Mouse (Mus musculus): Measurements from ENCODE around the gene Art2b. TPM values are rescaled to one million over a fixed set of nuclear protein-coding genes. Genes with fewer than 3 reads are reported as not detected.
"Not testable (repeated sequence)": the region's sequence is repeated elsewhere in the genome, so short reads cannot be mapped to it uniquely, and the experiment has no call there.

Art2b gene
- polyA plus RNA-seq (2016; fragmentation: Nextera tagmentation; extraction: Ambion mirVana) = not detected in 2 replicates

DNA sequence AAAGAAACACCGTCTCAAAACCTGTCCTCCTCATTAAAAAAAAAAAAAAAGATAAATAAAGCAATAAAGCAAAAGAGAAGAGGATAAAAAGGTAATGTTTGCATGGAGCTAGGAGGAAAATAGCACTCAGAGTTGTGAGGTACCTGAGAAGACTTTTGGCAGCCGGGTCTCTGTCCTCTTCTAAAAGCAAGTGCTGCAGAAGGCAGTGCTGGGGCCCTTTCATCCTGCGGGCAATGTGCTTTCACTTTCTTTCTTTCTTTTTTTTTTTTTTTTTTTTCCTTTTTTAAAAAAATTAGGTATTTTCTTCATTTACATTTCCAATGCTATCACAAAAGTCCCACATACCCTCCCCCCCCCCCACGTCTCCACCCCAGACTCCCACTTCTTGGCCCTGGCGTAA lies at the start of gene Art2b:
Gene Art2b (minus strand): TSS at position 193 of the 400 bp plus-strand sequence.
- no peaks in the 10 kb centered on the region for H3K4me1 ChIP-seq
- ATAC-seq (ENCODE audit: insufficient number of reproducible peaks, insufficient read depth, low FRiP score, low TSS enrichment) = no peak
- H3K4me2 ChIP-seq (replicated peaks) = no peak within 1 kb of the TSS
- no peaks in the 10 kb centered on the region for H3K36me3 ChIP-seq
- no peak within 1 kb of the TSS for H3K9ac ChIP-seq
- 90% methylated on average over 5 of the region's 5 CpGs for WGBS
- no peaks in the 10 kb centered on the region for H3K27me3 ChIP-seq
- no peaks in the 10 kb centered on the region for H3K9me3 ChIP-seq
- H3K27ac ChIP-seq = no peak within 1 kb of the TSS
- no peak within 1 kb of the TSS for H3K4me3 ChIP-seq

DNA sequence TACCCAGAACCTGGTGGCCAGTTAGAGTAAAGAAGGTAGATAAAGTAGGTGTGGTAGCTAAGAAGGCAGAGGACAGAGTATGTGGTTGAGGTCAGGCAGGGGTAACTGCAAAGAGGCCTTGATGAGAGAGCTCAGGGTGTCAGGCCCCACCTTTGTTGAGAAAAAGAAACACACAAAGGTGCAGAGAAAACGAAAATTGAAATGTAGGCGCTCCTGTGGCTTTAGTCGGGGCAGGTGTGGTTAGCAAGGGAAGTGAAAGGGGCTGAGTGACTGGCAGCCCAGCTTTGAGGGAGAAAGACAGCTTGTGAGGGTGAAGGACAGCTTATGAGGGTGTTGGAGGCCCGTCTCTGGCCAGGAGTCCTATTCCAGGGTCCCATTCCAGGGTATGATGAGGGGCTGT lies 49.1 kb upstream of the Art2b start:
- no peaks in the 10 kb centered on the region for H3K27me3 ChIP-seq
- no peak overlapping the region for H3K27ac ChIP-seq
- H3K4me1 ChIP-seq = no peaks in the 10 kb centered on the region
- no peaks in the 10 kb centered on the region for H3K36me3 ChIP-seq
- no peaks in the 10 kb centered on the region for H3K9me3 ChIP-seq
- no peak overlapping the region for H3K4me3 ChIP-seq
- 80% methylated on average over 4 of the region's 4 CpGs for WGBS
- H3K4me2 ChIP-seq (replicated peaks) = no peak overlapping the region
- no peak for ATAC-seq (ENCODE audit: insufficient number of reproducible peaks, insufficient read depth, low FRiP score, low TSS enrichment)
- no peak overlapping the region for H3K9ac ChIP-seq

DNA sequence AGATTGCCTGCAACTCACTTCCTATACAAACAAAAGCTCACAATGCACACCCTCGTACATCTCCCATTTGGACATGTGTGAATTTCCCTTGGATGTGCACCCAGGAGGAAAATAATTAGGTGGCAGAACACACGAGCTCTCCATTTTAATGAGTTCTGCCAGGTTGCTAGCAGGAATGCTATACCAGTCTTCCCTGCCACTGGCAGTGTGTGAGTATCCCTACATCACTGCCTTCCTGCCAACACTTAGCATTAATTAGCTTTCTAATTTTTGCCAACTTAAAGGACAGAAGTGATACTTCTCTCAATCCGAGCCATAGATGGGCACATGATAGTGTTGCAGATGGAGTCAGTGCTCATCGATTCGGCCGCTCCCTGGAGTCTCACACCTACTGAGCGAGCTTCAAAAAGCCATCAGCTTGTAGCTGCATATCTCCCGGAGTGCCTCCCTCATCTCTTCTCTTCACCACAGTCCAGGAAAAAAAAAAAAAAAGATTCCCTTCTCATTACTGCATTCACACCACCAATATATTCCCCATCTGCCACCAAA lies 48.3 kb upstream of the Art2b start:
- WGBS = 85% methylated on average over 8 of the region's 8 CpGs
- Histone ChIP-seq H3K27ac (no peak overlapping the region), H3K36me3 (no peaks in the 10 kb centered on the region), H3K9ac (no peak overlapping the region), H3K4me1 (no peaks in the 10 kb centered on the region), H3K27me3 (no peaks in the 10 kb centered on the region), H3K4me2 (replicated peaks) (no peak overlapping the region), H3K9me3 (no peaks in the 10 kb centered on the region), H3K4me3 (no peak overlapping the region)
- no peak for ATAC-seq (ENCODE audit: insufficient number of reproducible peaks, insufficient read depth, low FRiP score, low TSS enrichment)

- no peaks in the 10 kb centered on the region for H3K4me1 ChIP-seq
- no peak overlapping the region for H3K4me3 ChIP-seq
- no peaks in the 10 kb centered on the region for H3K27me3 ChIP-seq
- no peaks in the 10 kb centered on the region for H3K36me3 ChIP-seq
- no peaks in the 10 kb centered on the region for H3K9me3 ChIP-seq
- no peak for ATAC-seq (ENCODE audit: insufficient number of reproducible peaks, insufficient read depth, low FRiP score, low TSS enrichment)
- H3K9ac ChIP-seq = no peak overlapping the region
- H3K4me2 ChIP-seq (replicated peaks) = no peak overlapping the region
- no peak overlapping the region for H3K27ac ChIP-seq
- 51% methylated on average over 2 of the region's 2 CpGs for WGBS
Measured at GRCm38 (mm10) chr7:101628481-101628880, 43.1 kb upstream of the Art2b start.

DNA sequence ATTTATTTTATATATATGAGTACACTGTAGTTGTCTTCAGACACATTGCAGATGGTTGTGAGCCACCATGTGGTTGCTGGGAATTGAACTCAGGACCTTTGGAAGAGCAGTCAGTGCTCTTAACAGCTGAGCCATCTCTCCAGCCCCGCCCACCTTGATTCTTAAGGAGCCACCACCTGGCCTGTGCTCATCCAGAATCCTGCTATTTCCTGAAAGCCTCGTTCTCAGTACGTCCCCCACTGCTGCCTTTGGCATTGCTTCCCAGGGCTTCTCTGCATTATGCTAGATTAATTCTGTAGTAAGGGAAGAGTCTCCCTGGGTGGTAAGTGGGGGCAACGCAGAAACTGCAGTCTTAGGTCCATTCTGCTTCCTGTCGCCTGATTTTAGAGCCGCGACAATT lies 41.8 kb upstream of the Art2b start:
- 61% methylated on average over 7 of the region's 7 CpGs for WGBS
- H3K4me3 ChIP-seq; ATAC-seq (ENCODE audit: insufficient number of reproducible peaks, insufficient read depth, low FRiP score, low TSS enrichment); H3K9ac ChIP-seq; H3K4me1 ChIP-seq; H3K4me2 ChIP-seq (replicated peaks); H3K36me3 ChIP-seq; H3K27ac ChIP-seq; H3K9me3 ChIP-seq; H3K27me3 ChIP-seq: not testable (repeated sequence)

DNA sequence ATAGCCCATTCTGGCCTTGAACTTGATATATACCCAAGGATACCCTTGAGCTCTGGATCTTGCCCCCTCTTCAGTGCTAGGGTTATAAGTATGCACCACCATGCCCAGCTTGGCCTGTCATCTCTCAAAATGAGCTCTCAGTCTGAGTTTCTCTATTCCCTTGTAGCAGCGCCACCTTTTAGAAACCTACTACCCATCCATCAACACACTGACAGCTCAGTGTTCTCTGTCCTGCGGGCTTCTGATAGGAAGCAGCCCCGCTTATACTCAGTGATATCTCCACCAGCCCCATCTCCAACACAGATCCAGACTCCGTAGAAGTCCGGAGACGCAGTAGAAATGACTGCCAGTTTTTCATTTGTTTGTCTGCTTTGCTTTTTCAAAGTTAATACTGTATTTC lies 38.9 kb upstream of the Art2b start:
- H3K27me3 ChIP-seq = no peaks in the 10 kb centered on the region; the same call in 1 of the 2 replicates
- no peak overlapping the region for H3K27ac ChIP-seq
- no peak for ATAC-seq (ENCODE audit: insufficient number of reproducible peaks, insufficient read depth, low FRiP score, low TSS enrichment)
- H3K9me3 ChIP-seq = no peaks in the 10 kb centered on the region
- 86% methylated on average over 6 of the region's 6 CpGs for WGBS
- H3K36me3 ChIP-seq = no peaks in the 10 kb centered on the region
- no peak overlapping the region for H3K9ac ChIP-seq
- no peak overlapping the region for H3K4me3 ChIP-seq
- H3K4me2 ChIP-seq (replicated peaks) = no peak overlapping the region
- H3K4me1 ChIP-seq = no peaks in the 10 kb centered on the region

- not testable (repeated sequence) for ATAC-seq (ENCODE audit: insufficient number of reproducible peaks, insufficient read depth, low FRiP score, low TSS enrichment); H3K9ac ChIP-seq; H3K9me3 ChIP-seq; H3K27me3 ChIP-seq; H3K4me3 ChIP-seq; H3K4me2 ChIP-seq (replicated peaks); H3K36me3 ChIP-seq; H3K27ac ChIP-seq; H3K4me1 ChIP-seq
- 88% methylated on average over 4 of the region's 4 CpGs for WGBS
Measured at GRCm38 (mm10) chr7:101621861-101622260, 36.5 kb upstream of the Art2b start.

- Histone ChIP-seq H3K9me3 (no peaks in the 10 kb centered on the region), H3K27ac (no peak overlapping the region), H3K4me1 (no peaks in the 10 kb centered on the region), H3K36me3 (no peaks in the 10 kb centered on the region), H3K9ac (no peak overlapping the region), H3K4me3 (no peak overlapping the region), H3K27me3 (no peaks in the 10 kb centered on the region; the same call in 1 of the 2 replicates), H3K4me2 (replicated peaks) (no peak overlapping the region)
- 26% methylated on average over 4 of the region's 4 CpGs for WGBS
- no peak for ATAC-seq (ENCODE audit: insufficient number of reproducible peaks, insufficient read depth, low FRiP score, low TSS enrichment)
Measured at GRCm38 (mm10) chr7:101620373-101620772, 35.0 kb upstream of the Art2b start.

DNA sequence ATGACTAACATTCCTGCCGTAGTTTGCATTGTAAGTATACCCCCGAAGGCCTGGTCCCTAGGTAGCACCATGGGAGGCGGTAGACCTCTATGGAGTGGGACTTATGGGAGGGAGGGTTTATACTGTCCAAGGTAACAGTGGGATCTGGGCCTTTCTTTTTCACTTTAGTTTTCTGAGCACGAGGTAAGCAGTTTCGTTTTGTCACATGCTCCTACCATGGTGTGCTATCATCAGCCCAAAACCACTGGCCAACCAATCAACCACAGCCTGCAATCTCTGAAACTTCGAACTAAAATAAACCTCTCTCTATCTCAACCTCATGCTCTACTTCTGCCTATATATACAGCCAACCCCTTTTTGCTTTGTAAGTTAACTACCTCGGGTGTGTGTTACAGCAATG lies 32.9 kb upstream of the Art2b start:
- 82% methylated on average over 7 of the region's 7 CpGs for WGBS
- no peaks in the 10 kb centered on the region; the same call in 1 of the 2 replicates for H3K27me3 ChIP-seq
- H3K9ac ChIP-seq = no peak overlapping the region
- no peaks in the 10 kb centered on the region for H3K9me3 ChIP-seq
- no peaks in the 10 kb centered on the region for H3K36me3 ChIP-seq
- H3K4me1 ChIP-seq = no peaks in the 10 kb centered on the region
- no peak overlapping the region for H3K27ac ChIP-seq
- H3K4me2 ChIP-seq (replicated peaks) = no peak overlapping the region
- no peak for ATAC-seq (ENCODE audit: insufficient number of reproducible peaks, insufficient read depth, low FRiP score, low TSS enrichment)
- H3K4me3 ChIP-seq = no peak overlapping the region

GRCm38 (mm10) chr7:101617438-101618165 lies 32.2 kb upstream of the Art2b start:
- Histone ChIP-seq H3K4me2 (replicated peaks) (no peak overlapping the region), H3K27me3 (no peaks in the 10 kb centered on the region), H3K27ac (no peak overlapping the region), H3K4me3 (no peak overlapping the region), H3K36me3 (no peaks in the 10 kb centered on the region), H3K9ac (no peak overlapping the region), H3K9me3 (no peaks in the 10 kb centered on the region), H3K4me1 (no peaks in the 10 kb centered on the region)
- 68% methylated on average over 10 of the region's 10 CpGs for WGBS
- ATAC-seq (ENCODE audit: insufficient number of reproducible peaks, insufficient read depth, low FRiP score, low TSS enrichment) = no peak

GRCm38 (mm10) chr7:101616136-101616835 lies 30.9 kb upstream of the Art2b start:
- ATAC-seq (ENCODE audit: insufficient number of reproducible peaks, insufficient read depth, low FRiP score, low TSS enrichment) = no peak
- Histone ChIP-seq H3K4me3 (no peak overlapping the region), H3K27me3 (no peaks in the 10 kb centered on the region), H3K36me3 (no peaks in the 10 kb centered on the region), H3K4me2 (replicated peaks) (no peak overlapping the region), H3K9ac (no peak overlapping the region), H3K27ac (no peak overlapping the region), H3K9me3 (no peaks in the 10 kb centered on the region), H3K4me1 (no peaks in the 10 kb centered on the region)
- 78% methylated on average over 6 of the region's 6 CpGs for WGBS

- whole genome bisulfite sequencing = 79% methylated on average over 7 of the region's 7 CpGs
- no peaks in the 10 kb centered on the region for H3K9me3 ChIP-seq
- no peaks in the 10 kb centered on the region for H3K36me3 ChIP-seq
- no peak overlapping the region for H3K4me3 ChIP-seq
- H3K4me2 ChIP-seq (replicated peaks) = no peak overlapping the region
- no peaks in the 10 kb centered on the region for H3K27me3 ChIP-seq
- H3K4me1 ChIP-seq = no peaks in the 10 kb centered on the region
- ATAC-seq (ENCODE audit: insufficient number of reproducible peaks, insufficient read depth, low FRiP score, low TSS enrichment) = no peak
- no peak overlapping the region for H3K27ac ChIP-seq
- no peak overlapping the region for H3K9ac ChIP-seq
Measured at GRCm38 (mm10) chr7:101615406-101615805, 30.0 kb upstream of the Art2b start.

Measured in embryonic facial prominence, embryonic 12.5 days (tissue).